8 mouse cellular contexts compared by ENCODE assay signal in genomic region chr19:41895460-41896318, GRCm38 (mm10). TPM values are rescaled to one million over a fixed set of nuclear protein-coding genes. Genes with fewer than 3 reads are reported as not detected.
DNase-seq lines count a peak whose midpoint lies in the region; ATAC-seq and TF ChIP-seq lines count a peak whose summit lies in the region.

TSS of gene Rrp12 (minus strand) at chr19:41896173.

- H3K27ac ChIP-seq in forebrain, embryonic 12.5 days: 0 out of 2 replicates have a peak within 1 kb of the TSS, but pooled peaks have one; percentile 13
- H3K27ac ChIP-seq in liver, postnatal 0 days (ENCODE audit: low read depth): peak within 1 kb of the TSS; percentile 62
- H3K27ac ChIP-seq in neural tube, embryonic 14.5 days (ENCODE audit: low read depth, low read length): no peak within 1 kb of the TSS

- H3K9me3 ChIP-seq in E14TG2a.4 (ENCODE audit: low read length): no peaks in the 10 kb centered on the region
- no peaks in the 10 kb centered on the region for H3K9me3 ChIP-seq in forebrain, embryonic 12.5 days
- H3K9me3 ChIP-seq in liver, postnatal 0 days (ENCODE audit: low read length): no peaks in the 10 kb centered on the region
- no peaks in the 10 kb centered on the region for H3K9me3 ChIP-seq in neural tube, embryonic 14.5 days (ENCODE audit: control insufficient read depth, low read length)

- H3K9ac ChIP-seq in forebrain, embryonic 12.5 days: peak within 1 kb of the TSS; percentile 63
- peak within 1 kb of the TSS; percentile 65 for H3K9ac ChIP-seq in liver, postnatal 0 days (replicated peaks)
- H3K9ac ChIP-seq in neural tube, embryonic 14.5 days (replicated peaks; ENCODE audit: low read depth, low read length): peak within 1 kb of the TSS; percentile 48

- WGBS in forebrain, embryonic 12.5 days: 1% methylated on average over 46 of the region's 46 CpGs
- WGBS in large intestine, adult 2 months: under 1% methylated on average over 46 of the region's 46 CpGs
- WGBS in liver, postnatal 0 days (ENCODE audit: insufficient replicate concordance): under 1% methylated on average over 46 of the region's 46 CpGs
- 2% methylated on average over 46 of the region's 46 CpGs for whole genome bisulfite sequencing in neural tube, embryonic 14.5 days

- no peak for TF ChIP-seq CTCF in E14TG2a.4 (conservative IDR thresholded peaks at IDR 0.05; ENCODE audit: low read length)
- no peak for TF ChIP-seq CTCF in liver, postnatal 0 days (IDR thresholded peaks at IDR 0.05; ENCODE audit: low read depth)

- H3K4me2 ChIP-seq in forebrain, embryonic 12.5 days: peak within 1 kb of the TSS; percentile 87
- H3K4me2 ChIP-seq in liver, postnatal 0 days (ENCODE audit: low read depth, low read length): peak within 1 kb of the TSS; percentile 89
- H3K4me2 ChIP-seq in neural tube, embryonic 14.5 days (ENCODE audit: low read depth, low read length): peak within 1 kb of the TSS; percentile 92

- no peak for TF ChIP-seq EP300 in liver, postnatal 0 days (IDR thresholded peaks at IDR 0.05; ENCODE audit: low read depth)

- peaks cover 18% of the 10 kb centered on the region for H3K4me1 ChIP-seq in E14TG2a.4 (replicated peaks; ENCODE audit: low read depth, low read length)
- peaks cover 17% of the 10 kb centered on the region for H3K4me1 ChIP-seq in forebrain, embryonic 12.5 days
- H3K4me1 ChIP-seq in liver, postnatal 0 days (ENCODE audit: insufficient read depth): peaks cover 18% of the 10 kb centered on the region
- H3K4me1 ChIP-seq in neural tube, embryonic 14.5 days (ENCODE audit: control insufficient read depth, insufficient read depth, low read length): peaks cover 13% of the 10 kb centered on the region

- no peaks in the 10 kb centered on the region for H3K27me3 ChIP-seq in E14TG2a.4 (ENCODE audit: insufficient read depth, low read length)
- H3K27me3 ChIP-seq in forebrain, embryonic 12.5 days: peaks cover 3% of the 10 kb centered on the region; the same call in 1 of the 2 replicates
- no peaks in the 10 kb centered on the region for H3K27me3 ChIP-seq in liver, postnatal 0 days (ENCODE audit: insufficient read depth, low read length)
- H3K27me3 ChIP-seq in neural tube, embryonic 14.5 days (ENCODE audit: control insufficient read depth, insufficient read depth, low read length): no peaks in the 10 kb centered on the region

- ATAC-seq in forebrain, embryonic 12.5 days (ENCODE audit: low FRiP score): peak; percentile 95
- peak; percentile 93 for ATAC-seq in liver, postnatal 0 days
- ATAC-seq in neural tube, embryonic 14.5 days (ENCODE audit: low read depth): peak; percentile 98

- peaks cover 43% of the 10 kb centered on the region for H3K36me3 ChIP-seq in E14TG2a.4 (ENCODE audit: insufficient read depth, low read length)
- peaks cover 4% of the 10 kb centered on the region; the same call in 1 of the 2 replicates for H3K36me3 ChIP-seq in forebrain, embryonic 12.5 days (replicated peaks)
- H3K36me3 ChIP-seq in liver, postnatal 0 days (replicated peaks; ENCODE audit: insufficient read depth, low read length): 0 out of 2 replicates have a peak, but pooled peaks cover 3% of the 10 kb centered on the region
- 0 out of 2 replicates have a peak, but pooled peaks cover 5% of the 10 kb centered on the region for H3K36me3 ChIP-seq in neural tube, embryonic 14.5 days (ENCODE audit: control insufficient read depth, insufficient read depth, low read length)

- H3K4me3 ChIP-seq in E14TG2a.4 (replicated peaks; ENCODE audit: low read length): peak within 1 kb of the TSS; percentile 96
- H3K4me3 ChIP-seq in forebrain, embryonic 12.5 days (replicated peaks): peak within 1 kb of the TSS; percentile 72
- peak within 1 kb of the TSS; percentile 73 for H3K4me3 ChIP-seq in liver, postnatal 0 days (ENCODE audit: low read depth, low read length)
- peak within 1 kb of the TSS; percentile 80 for H3K4me3 ChIP-seq in neural tube, embryonic 14.5 days (ENCODE audit: low read depth, low read length)

- DNase-seq in c-Kit-positive CD71-positive TER-119-negative erythroid progenitor cells, embryonic 14.5 days (ENCODE audit: low read depth): peak; percentile 91
- peak; percentile 91 for DNase-seq in heart, postnatal 10 days
- peak; percentile 95 for DNase-seq in large intestine, adult 2 months (ENCODE audit: low read depth, low spot score)
- peak; percentile 82 for DNase-seq in liver, postnatal 0 days
- peak; percentile 74 for DNase-seq in testis, postnatal 10 days (ENCODE audit: low spot score)

- intact Hi-C loops in heart, postnatal 10 days (cut with DNase I): loop anchor here (2.0 kb wide), 1 partner anchor 15 kb away; the partner anchor contains the start of gene Pgam1

RNA-seq across cellular contexts. Expression of gene Rrp12, which starts in this region (rescaled TPM):
- 24.3 and 28.1 TPM in 2 replicates for polyA plus RNA-seq in forebrain, embryonic 12.5 days (2016; fragmentation: Nextera tagmentation; extraction: Ambion mirVana)
- 10 to 100 TPM; 17.7 to 20.9 TPM for total RNA-seq in heart, postnatal 10 days (2021)
- 5.2 and 7.4 TPM in 2 replicates for polyA plus RNA-seq in large intestine, adult 2 months (2012; rRNA removed)
- polyA plus RNA-seq in liver, postnatal 0 days (2015; fragmentation: Nextera tagmentation; extraction: Ambion mirVana): 4.1 and 4.3 TPM in 2 replicates
- polyA plus RNA-seq in neural tube, embryonic 14.5 days (2014; fragmentation: Nextera tagmentation; extraction: Ambion mirVana): 10.7 and 14.7 TPM in 2 replicates
